Mouse (Mus musculus) small intestine, adult 2 months (tissue): ENCODE results near the gene Prpf19. TPM values are rescaled to one million over a fixed set of nuclear protein-coding genes. Genes with fewer than 3 reads are reported as not detected.

Source experiments
- H3K27ac ChIP-seq: fragments of 200-500 bp; 2 replicates; pipeline ENCODE4 v1.5.1; 2012; ENCODE audit warnings: low read depth, low read length, control low read depth, inconsistent platforms; ENCODE audit not compliant: insufficient read depth
- H3K27me3 ChIP-seq: fragments of 200-500 bp; 2 replicates; pipeline ENCODE4 v1.6.1; 2012; ENCODE audit warnings: mild to moderate bottlenecking, moderate library complexity, low read length, inconsistent platforms; ENCODE audit not compliant: control insufficient read depth, insufficient read depth
- H3K36me3 ChIP-seq: fragments of 200-500 bp; 2 replicates; pipeline ENCODE4 v1.6.1; 2012; ENCODE audit warnings: mild to moderate bottlenecking, low read length, control low read depth, inconsistent platforms; ENCODE audit not compliant: control insufficient read depth, insufficient read depth
- H3K4me1 ChIP-seq: fragments of 200-500 bp; 2 replicates; pipeline ENCODE4 v1.6.1; 2012; ENCODE audit warnings: low read length, inconsistent platforms, mixed read lengths; ENCODE audit not compliant: control insufficient read depth, insufficient read depth, insufficient read length
- H3K4me3 ChIP-seq: fragments of 200-500 bp; 2 replicates; pipeline ENCODE4 v1.5.1; 2012; ENCODE audit warnings: low read depth, mild to moderate bottlenecking, control low read depth, inconsistent platforms, low read length, moderate library complexity
- CTCF ChIP-seq: fragments of 200-500 bp; IDR thresholded peaks from 2 replicates; pipeline ENCODE4 v1.5.1; 2012; ENCODE audit warnings: low read depth, mild to moderate bottlenecking, control low read depth, inconsistent platforms, low read length, moderate library complexity, mixed read lengths; ENCODE audit not compliant: insufficient replicate concordance, insufficient read length; ENCODE audit errors: extremely low read depth
- POLR2A ChIP-seq: fragments of 200-500 bp; IDR thresholded peaks from 2 replicates; pipeline ENCODE4 v1.6.1; 2012; ENCODE audit warnings: low read depth, mild to moderate bottlenecking, control low read depth, inconsistent platforms, low read length, moderate library complexity
- WGBS: fragments of 180-500 bp; shearing (Covaris S2); methylation state at CpG from one replicate; pipeline ENCODE4 v1.1.7; 2018; 5-methylcytosine and 5-hydroxymethylcytosine counted together
- polyA plus RNA-seq: library from polyadenylated mRNA; depleted of rRNA; stranded (reverse); fragments of >200 nt; gene quantifications from 2 replicates; pipeline ENCODE4 v1.2.3, GENCODE M21; 2012; rRNA removed

Prpf19 gene
- 63.6 and 114 TPM in 2 replicates for polyA plus RNA-seq

GRCm38 (mm10) chr19:10895016-10895528 lies at the start of gene Prpf19:
Prpf19 (plus strand) TSS chr19:10895231.
- Histone ChIP-seq H3K36me3 (peaks cover 16% of the 10 kb centered on the region), H3K27me3 (no peaks in the 10 kb centered on the region), H3K4me3 (peak within 1 kb of the TSS; percentile 92), H3K27ac (peak within 1 kb of the TSS; percentile 76), H3K4me1 (peaks cover 2% of the 10 kb centered on the region; the same call in 1 of the 2 replicates)
- under 1% methylated on average over 43 of the region's 43 CpGs for WGBS
- TF ChIP-seq CTCF (no peak), POLR2A (peak; percentile 87)

DNA sequence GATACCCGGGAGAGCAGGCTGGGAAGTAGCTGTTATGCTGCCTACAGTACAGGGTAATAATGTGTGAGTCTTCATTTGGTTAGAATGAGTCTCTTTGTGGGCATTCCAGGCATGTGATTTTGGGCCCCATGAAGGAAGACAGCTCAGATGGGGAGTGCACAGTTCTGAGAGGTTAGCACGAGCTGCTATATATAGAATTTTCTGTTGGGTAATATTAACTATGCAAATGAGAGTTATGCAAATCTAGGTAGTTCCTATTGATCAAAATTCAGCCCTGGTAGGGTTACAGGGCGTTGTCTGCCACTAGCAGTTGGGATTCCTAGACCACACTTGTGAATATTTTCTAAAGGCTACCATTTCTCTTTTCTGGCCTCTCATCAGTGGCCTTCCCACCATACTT lies 49.6 kb upstream of the Prpf19 start:
- H3K4me1 ChIP-seq: no peaks in the 10 kb centered on the region; the same call in none of the 2 replicates
- WGBS: 60% methylated on average over 3 of the region's 3 CpGs
- no peak overlapping the region for H3K4me3 ChIP-seq
- H3K27me3 ChIP-seq: no peaks in the 10 kb centered on the region
- H3K36me3 ChIP-seq: no peaks in the 10 kb centered on the region
- TF ChIP-seq CTCF: no peak
- TF ChIP-seq POLR2A: no peak
- no peak overlapping the region for H3K27ac ChIP-seq

DNA sequence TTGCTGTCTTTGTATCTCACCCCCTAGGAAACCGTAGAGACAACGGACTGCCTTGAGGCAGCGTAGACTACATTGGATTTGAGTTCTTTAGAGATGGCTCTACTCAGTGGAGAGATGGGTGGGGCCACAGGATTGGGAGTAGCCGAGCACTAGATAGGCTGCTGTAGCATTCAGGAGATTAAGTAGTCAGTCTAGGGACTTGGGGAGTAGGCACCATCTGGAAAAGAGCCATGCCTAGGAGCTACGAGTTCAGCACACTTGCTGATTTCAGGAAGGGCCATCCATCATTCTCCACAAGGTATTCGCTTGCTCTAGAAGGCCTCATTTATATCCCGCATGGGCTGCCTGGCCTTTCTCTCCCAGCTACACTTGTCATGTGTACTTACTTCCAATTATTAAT lies 48.9 kb upstream of the Prpf19 start:
- TF ChIP-seq POLR2A: no peak
- TF ChIP-seq CTCF: no peak
- no peaks in the 10 kb centered on the region for H3K36me3 ChIP-seq
- H3K4me3 ChIP-seq: no peak overlapping the region
- H3K27ac ChIP-seq: no peak overlapping the region
- no peaks in the 10 kb centered on the region for H3K27me3 ChIP-seq
- 73% methylated on average over 7 of the region's 7 CpGs for WGBS
- H3K4me1 ChIP-seq: no peaks in the 10 kb centered on the region; the same call in none of the 2 replicates

DNA sequence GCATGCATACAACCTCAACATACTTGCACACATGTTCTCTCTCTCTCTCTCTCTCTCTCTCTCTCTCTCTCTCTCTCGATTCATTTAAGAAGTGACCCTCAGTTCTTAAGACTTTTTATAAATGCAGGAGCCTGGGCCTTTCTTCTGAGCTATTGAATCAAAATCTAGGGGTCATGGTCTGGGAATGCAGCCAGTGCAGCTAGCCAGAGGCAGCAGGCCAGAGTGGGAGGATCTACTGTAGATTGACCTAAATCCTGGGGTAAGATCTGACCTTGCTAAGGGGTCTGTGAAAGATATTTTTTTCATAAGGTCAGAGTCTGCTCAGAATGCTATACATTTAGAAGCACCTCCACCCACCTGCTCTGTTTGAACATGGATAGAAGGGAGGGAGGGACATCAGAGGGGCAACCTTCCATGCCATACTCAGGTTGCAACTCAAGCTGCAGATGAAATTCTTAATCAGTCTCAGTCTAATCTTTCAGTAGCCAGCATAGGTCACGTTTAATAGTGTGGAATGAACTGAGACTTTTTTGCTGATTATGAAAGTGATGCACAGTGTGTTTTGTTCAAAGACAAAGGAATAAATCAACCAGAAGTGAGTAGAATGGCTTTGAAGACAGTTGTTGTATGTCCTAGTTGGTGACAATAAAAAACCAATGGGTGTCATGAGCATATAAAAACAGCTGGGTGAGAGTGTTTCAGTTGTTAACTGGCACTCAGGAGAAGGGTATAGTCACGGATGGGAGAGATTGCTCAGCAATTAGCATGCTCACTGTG lies 47.5 kb upstream of the Prpf19 start:
- no peaks in the 10 kb centered on the region; the same call in none of the 2 replicates for H3K4me1 ChIP-seq
- no peaks in the 10 kb centered on the region for H3K27me3 ChIP-seq
- no peaks in the 10 kb centered on the region for H3K36me3 ChIP-seq
- H3K4me3 ChIP-seq: no peak overlapping the region
- no peak for TF ChIP-seq CTCF
- no peak for TF ChIP-seq POLR2A
- 47% methylated on average over 3 of the region's 3 CpGs for WGBS
- H3K27ac ChIP-seq: no peak overlapping the region

- H3K36me3 ChIP-seq: no peaks in the 10 kb centered on the region
- no peak overlapping the region for H3K27ac ChIP-seq
- H3K27me3 ChIP-seq: no peaks in the 10 kb centered on the region
- TF ChIP-seq CTCF: no peak
- no peak for TF ChIP-seq POLR2A
- H3K4me1 ChIP-seq: no peaks in the 10 kb centered on the region
- 44% methylated on average over 3 of the region's 3 CpGs for WGBS
- no peak overlapping the region for H3K4me3 ChIP-seq
Measured at GRCm38 (mm10) chr19:10855422-10855821, 39.6 kb upstream of the Prpf19 start.

GRCm38 (mm10) chr19:10856520-10856919 lies 38.5 kb upstream of the Prpf19 start:
- TF ChIP-seq CTCF (no peak), POLR2A (no peak)
- WGBS: 44% methylated on average over 2 of the region's 2 CpGs

DNA sequence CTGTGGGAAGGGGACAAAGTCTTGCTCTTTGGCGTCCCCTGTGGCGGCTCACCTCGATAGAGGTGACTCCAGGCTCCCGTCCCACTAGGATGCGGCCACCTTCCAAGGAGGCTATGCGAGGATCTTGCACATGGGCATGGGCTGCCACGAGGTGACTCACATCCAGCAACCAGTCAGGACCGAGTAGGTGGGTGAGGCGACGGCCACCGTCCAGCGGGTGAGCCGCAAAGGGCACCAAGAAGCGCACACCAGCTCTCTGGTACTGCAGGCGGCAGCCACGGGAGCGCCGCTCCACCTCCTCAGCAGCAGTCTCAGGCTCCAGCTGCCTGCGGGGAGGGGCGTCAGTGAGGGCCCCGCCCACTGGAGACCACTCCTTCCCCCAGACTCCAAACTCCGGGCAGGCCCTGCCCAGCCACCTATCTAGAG lies 34.9 kb upstream of the Prpf19 start:
- WGBS: 70% methylated on average over 22 of the region's 22 CpGs
- Histone ChIP-seq H3K4me3 (no peak overlapping the region), H3K4me1 (no peaks in the 10 kb centered on the region), H3K27ac (no peak overlapping the region), H3K27me3 (no peaks in the 10 kb centered on the region), H3K36me3 (no peaks in the 10 kb centered on the region)
- TF ChIP-seq POLR2A (no peak), CTCF (no peak)

More at GRCm38 (mm10) chr19:10856520-10856919, 38.5 kb upstream of the Prpf19 start:
- no peak overlapping the region for H3K4me3 ChIP-seq
- no peak overlapping the region for H3K27ac ChIP-seq
- H3K27me3 ChIP-seq: no peaks in the 10 kb centered on the region
- H3K36me3 ChIP-seq: no peaks in the 10 kb centered on the region
- H3K4me1 ChIP-seq: no peaks in the 10 kb centered on the region
